In genomic region chr1:21052132-21052545, GRCm38 (mm10) we compare ENCODE assay signal across 9 mouse cellular contexts. TPM values are rescaled to one million over a fixed set of nuclear protein-coding genes. Genes with fewer than 3 reads are reported as not detected.
DNase-seq lines count a peak whose midpoint lies in the region; ATAC-seq and TF ChIP-seq lines count a peak whose summit lies in the region.
"Had no signal": no experiment of that assay in that cellular context is flagged by ENCODE, and none has a peak within 500 bp of the region (broad histone marks: within the 10 kb centered on the region; RNA-seq: fewer than 3 reads in every experiment).

No protein-coding gene starts in this region.

- no peak overlapping the region for H3K9ac ChIP-seq in heart, embryonic 12.5 days
- H3K9ac ChIP-seq in forebrain, embryonic 16.5 days (replicated peaks; ENCODE audit: low read depth, low read length), result no peak overlapping the region
- H3K9ac ChIP-seq in midbrain, embryonic 13.5 days (replicated peaks), result no peak overlapping the region

- 18% methylated on average over 5 of the region's 5 CpGs for WGBS in heart, embryonic 12.5 days
- WGBS in forebrain, embryonic 16.5 days, result 45% methylated on average over 5 of the region's 5 CpGs
- 46% methylated on average over 5 of the region's 5 CpGs for WGBS in midbrain, embryonic 13.5 days

- H3K9me3 ChIP-seq in heart, embryonic 12.5 days (replicated peaks), result no peaks in the 10 kb centered on the region
- H3K9me3 ChIP-seq in forebrain, embryonic 16.5 days (ENCODE audit: control insufficient read depth, low read length), result no peaks in the 10 kb centered on the region
- H3K9me3 ChIP-seq in midbrain, embryonic 13.5 days, result no peaks in the 10 kb centered on the region

- H3K27me3 ChIP-seq in heart, embryonic 12.5 days (replicated peaks), result no peaks in the 10 kb centered on the region
- no peaks in the 10 kb centered on the region for H3K27me3 ChIP-seq in forebrain, embryonic 16.5 days (replicated peaks; ENCODE audit: control insufficient read depth, insufficient read depth, low read length)
- H3K27me3 ChIP-seq in midbrain, embryonic 13.5 days, result no peaks in the 10 kb centered on the region

- H3K4me1 ChIP-seq in heart, embryonic 12.5 days (replicated peaks), result peaks cover 62% of the 10 kb centered on the region
- peaks cover 14% of the 10 kb centered on the region for H3K4me1 ChIP-seq in forebrain, embryonic 16.5 days (replicated peaks; ENCODE audit: control insufficient read depth, insufficient read depth, low read length)
- H3K4me1 ChIP-seq in midbrain, embryonic 13.5 days (replicated peaks), result peaks cover 27% of the 10 kb centered on the region

- peak overlapping the region; percentile 32 for H3K4me2 ChIP-seq in heart, embryonic 12.5 days
- H3K4me2 ChIP-seq in forebrain, embryonic 16.5 days (ENCODE audit: low read length), result no peak overlapping the region
- no peak overlapping the region for H3K4me2 ChIP-seq in midbrain, embryonic 13.5 days (replicated peaks)

- no peak overlapping the region for H3K4me3 ChIP-seq in heart, embryonic 12.5 days
- H3K4me3 ChIP-seq in forebrain, embryonic 16.5 days (replicated peaks; ENCODE audit: low read length), result no peak overlapping the region
- H3K4me3 ChIP-seq in midbrain, embryonic 13.5 days (replicated peaks), result no peak overlapping the region
- no peak overlapping the region for H3K4me3 ChIP-seq in left cerebral cortex, adult 2 months

- intact Hi-C loops in heart, postnatal 14 days (cut with DNase I), result no loop called here
- intact Hi-C loops in left cerebral cortex, adult 2 months (cut with DNase I), result no loop called here

- no peak for TF ChIP-seq CTCF in left cerebral cortex, adult 2 months (IDR thresholded peaks at IDR 0.05)

- no peak for ATAC-seq in heart, embryonic 12.5 days (ENCODE audit: insufficient number of reproducible peaks, low FRiP score)
- ATAC-seq in forebrain, embryonic 16.5 days, result peak; percentile 48
- ATAC-seq in midbrain, embryonic 13.5 days, result peak; percentile 62

- H3K36me3 ChIP-seq in heart, embryonic 12.5 days, result no peaks in the 10 kb centered on the region
- H3K36me3 ChIP-seq in forebrain, embryonic 16.5 days (ENCODE audit: control insufficient read depth, insufficient read depth), result no peaks in the 10 kb centered on the region
- no peaks in the 10 kb centered on the region for H3K36me3 ChIP-seq in midbrain, embryonic 13.5 days

- H3K27ac ChIP-seq in heart, embryonic 12.5 days (ENCODE audit: poor library complexity, severe bottlenecking), result peak overlapping the region; percentile 56
- no peak overlapping the region for H3K27ac ChIP-seq in forebrain, embryonic 16.5 days (ENCODE audit: low read length)
- peak overlapping the region; percentile 59; the same call in 1 of the 2 replicates for H3K27ac ChIP-seq in midbrain, embryonic 13.5 days
- H3K27ac ChIP-seq in left cerebral cortex, adult 2 months, result no peak overlapping the region
- H3K27ac ChIP-seq: macrophage had no signal

- no peak for DNase-seq in heart, postnatal 14 days
- peak; percentile 58 for DNase-seq in CD4-positive, CD25-positive, alpha-beta regulatory T cell, adult 2 months (ENCODE audit: low read depth, low spot score)
- no peak for DNase-seq in left cerebral cortex, adult 2 months (ENCODE audit: extremely low spot score in 1 of 2, low spot score in 2 of 2)
- DNase-seq in spleen, postnatal 14 days (ENCODE audit: low spot score in 2 of 2), result no peak
- no peak for DNase-seq in kidney, postnatal 14 days

RNA-seq across cellular contexts. Expression of gene Tram2, which starts 26.9 kb away (rescaled TPM):
- polyA plus RNA-seq in heart, embryonic 12.5 days (2016; fragmentation: Nextera tagmentation; extraction: Ambion mirVana), result 5.5 and 5.8 TPM in 2 replicates
- 1 to 10 TPM; 8.7 to 9.2 TPM for total RNA-seq in heart, postnatal 14 days (2021)
- 2.0 and 2.3 TPM in 2 replicates for polyA plus RNA-seq in forebrain, embryonic 16.5 days (2015; fragmentation: Nextera tagmentation; extraction: Ambion mirVana)
- 2.2 and 2.5 TPM in 2 replicates for polyA plus RNA-seq in midbrain, embryonic 13.5 days (2015; fragmentation: Nextera tagmentation; extraction: Ambion mirVana)
- total RNA-seq in left cerebral cortex, adult 2 months (2021), result 1 to 10 TPM; 1.0 to 1.3 TPM

Comparison
In these comparisons a context has a peak if more than half of its experiments do, and no peak if none do; other contexts are left out.
1. H3K27ac ChIP-seq: peak in heart, embryonic 12.5 days (single experiment) and midbrain, embryonic 13.5 days (single experiment); none in forebrain, embryonic 16.5 days (single experiment) and left cerebral cortex, adult 2 months (single experiment).